Mouse (Mus musculus) thymus, postnatal 36 days (tissue): Measurements from ENCODE around the gene Mfap2.

ENCODE experiments used
- DNase-seq, 2 experiments: peaks; one replicate each; pipeline ENCODE4 v3.0.0; 2022; ENCODE audit warnings: mixed read lengths in 2 of 2

The Mfap2 gene

DNA sequence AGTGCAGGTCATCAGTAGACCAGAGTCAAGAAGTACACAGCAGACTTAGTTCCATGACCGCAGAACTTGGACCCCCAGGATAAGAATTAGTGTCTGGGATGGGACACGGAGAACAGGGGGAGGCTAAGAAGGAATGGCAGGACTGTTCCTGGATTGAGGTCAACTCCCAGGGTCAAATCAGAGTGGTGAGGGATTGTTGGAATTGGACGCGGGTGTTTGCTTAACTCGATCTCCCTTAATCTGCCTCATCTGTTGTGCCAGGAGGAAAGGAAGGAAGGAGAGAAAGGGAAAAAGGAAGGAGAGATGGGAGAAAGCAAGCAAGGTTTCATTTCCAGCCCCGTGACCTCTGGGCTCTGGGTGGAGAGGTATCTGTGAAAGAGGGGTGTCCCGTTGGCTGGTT lies at the start of gene Mfap2:
TSS of gene Mfap2 (plus strand) at position 301 of the 400 bp plus-strand sequence.
- no peak for DNase-seq

DNA sequence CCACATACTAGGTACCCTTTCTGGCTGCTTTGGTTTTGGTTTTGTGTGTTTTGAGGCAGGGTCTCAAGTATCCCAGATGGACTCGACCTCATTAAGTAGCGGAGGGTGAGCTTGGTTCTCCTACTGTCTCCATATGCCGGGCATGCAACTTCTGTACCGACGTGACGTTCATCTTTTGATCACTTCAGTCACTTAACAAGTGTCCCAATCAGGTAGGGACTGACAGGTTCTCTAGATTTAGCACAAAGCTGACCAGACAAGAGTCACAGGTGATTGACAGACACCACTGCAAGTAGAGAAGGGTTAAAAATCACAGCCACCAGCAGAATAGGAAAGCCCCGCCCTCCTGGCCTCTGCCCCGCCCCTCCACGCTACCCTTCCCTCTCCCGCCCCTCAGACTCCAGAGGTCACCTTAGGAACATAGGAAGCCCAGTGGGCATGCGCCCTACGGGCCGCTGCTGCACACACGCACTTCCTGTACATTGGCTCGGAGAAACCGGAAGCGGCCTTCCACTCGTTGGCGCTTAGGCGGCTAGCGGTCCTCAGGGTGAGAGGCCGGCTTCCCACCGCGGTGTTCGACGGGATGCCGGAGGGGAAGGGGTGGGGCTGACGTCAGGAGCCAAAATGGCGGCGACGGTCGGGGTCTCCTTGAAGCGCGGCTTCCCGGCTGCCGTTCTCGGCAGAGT lies 49.3 kb upstream of the Mfap2 start, which contains the start of gene Sdhb:
TSS of gene Sdhb (plus strand) at position 423 of the 686 bp plus-strand sequence.
- DNase-seq: peak; percentile 92 to 96

DNA sequence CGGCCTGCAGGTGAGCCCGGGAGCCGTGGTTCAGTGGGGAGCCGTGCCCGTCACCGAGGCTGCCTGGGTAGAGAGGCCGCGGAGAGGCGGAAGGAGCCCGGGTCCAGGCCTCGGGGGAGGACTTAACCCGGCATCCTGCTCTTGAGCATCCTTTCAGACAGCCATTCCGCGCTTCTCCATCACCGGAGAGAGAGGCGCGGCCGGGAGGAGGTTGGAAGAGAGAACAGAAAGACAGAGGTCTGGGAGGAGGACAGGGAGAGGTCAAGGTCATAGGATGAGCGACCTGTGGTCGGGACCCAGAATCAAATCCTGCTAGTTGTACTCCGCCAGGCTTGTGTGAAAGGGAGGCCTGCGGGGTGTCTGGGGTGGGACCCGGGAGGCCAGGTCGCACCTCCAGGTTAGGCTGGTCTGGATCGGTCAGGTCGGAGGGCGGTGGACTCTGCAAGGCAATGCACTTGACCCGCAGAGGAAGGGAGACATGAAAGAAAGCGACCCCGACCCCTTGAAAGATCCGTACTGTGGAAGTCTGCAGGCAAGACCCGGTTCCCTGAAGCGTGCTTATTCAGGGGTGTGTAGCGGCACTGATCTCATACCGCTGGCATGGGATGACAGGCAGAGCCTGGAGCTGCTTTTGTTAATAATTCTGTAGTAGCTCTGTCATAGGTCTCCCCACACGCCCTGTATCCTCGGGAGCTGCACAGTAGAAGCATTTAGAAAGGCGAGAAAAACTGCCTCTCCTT lies 48.6 kb upstream of the Mfap2 start:
- DNase-seq: no peak

- no peak for DNase-seq
Observed at GRCm38 (mm10) chr4:140962207-140962909, 47.9 kb upstream of the Mfap2 start.

DNA sequence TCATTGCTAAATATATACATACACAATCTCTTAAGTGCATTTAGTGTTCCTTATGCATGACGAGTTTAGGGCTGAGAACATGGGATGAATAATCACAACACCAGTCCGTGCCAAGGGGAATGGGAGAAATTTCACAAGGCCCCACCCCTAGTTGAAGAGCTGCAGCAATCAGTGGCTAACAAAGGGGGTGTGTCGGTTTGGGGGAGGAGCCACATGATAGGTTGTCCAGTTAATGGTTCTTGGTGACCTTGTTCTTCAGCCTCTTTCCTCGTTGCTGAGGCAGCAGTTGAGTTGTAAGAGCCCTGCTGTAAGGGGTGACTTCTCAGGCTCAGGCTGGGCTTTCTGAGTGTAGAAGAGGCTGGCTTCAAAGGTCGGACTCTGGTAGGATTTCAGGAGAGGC lies 47.3 kb upstream of the Mfap2 start:
- no peak for DNase-seq

GRCm38 (mm10) chr4:140963941-140964597 lies 46.1 kb upstream of the Mfap2 start:
- no peak for DNase-seq

DNA sequence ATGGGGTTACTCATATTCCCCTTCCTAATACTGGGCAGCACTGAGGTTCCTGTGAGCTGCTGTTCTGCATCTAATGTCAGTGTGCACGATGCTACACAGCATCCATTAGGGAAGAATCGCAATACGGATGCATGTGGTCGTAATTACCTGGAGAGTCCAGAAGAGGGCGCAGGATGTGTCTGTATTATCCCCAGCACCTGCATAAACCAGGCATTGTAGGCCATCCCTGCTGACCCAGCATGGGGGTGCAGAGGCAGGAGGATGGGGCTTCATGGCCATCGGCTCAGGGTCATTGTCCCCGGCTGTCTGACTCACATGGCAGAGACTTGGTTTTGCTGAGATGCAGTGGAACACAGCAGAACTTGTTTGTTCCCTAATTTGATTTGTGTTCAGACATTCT lies 45.6 kb upstream of the Mfap2 start:
- peak; percentile 63 to 65 for DNase-seq

DNA sequence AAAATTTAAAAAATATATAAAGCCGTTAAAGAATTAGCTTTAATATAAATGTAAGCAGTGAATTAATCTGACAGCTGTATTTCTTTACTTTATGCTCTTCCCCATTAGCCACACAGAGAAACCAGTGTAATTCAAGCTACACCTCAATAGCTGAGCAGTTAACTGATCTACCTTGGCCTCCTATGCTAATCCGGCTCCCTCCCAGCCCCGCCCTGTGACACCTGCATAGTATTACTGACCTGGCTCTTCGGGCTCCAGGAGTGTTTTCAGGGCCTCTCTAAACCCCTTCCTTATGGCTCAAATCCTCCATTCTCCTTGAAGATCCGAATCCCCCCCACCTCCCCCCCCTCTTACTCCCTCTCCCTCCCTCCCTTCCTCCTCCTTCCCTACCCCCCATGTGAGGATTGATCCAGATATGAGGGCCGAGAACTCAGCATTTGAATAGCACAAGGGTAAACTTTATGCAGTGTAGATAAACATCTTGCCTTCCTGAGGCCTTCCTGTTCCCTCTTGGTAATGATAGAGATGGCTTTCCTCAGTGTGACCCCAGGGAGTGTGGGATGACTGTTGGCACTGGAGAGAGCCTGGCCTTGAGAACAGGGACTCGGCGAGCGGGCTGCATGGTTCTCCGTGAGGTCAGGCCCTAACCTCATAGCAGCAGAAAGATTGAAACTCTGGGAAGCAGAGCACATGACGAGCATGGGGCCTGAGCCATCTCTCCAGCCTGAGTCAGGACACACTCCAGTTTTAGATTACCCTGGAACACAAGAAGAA lies 42.6 kb upstream of the Mfap2 start:
- no peak for DNase-seq

- DNase-seq: no peak
Observed at GRCm38 (mm10) chr4:140971691-140972090, 38.5 kb upstream of the Mfap2 start.

DNA sequence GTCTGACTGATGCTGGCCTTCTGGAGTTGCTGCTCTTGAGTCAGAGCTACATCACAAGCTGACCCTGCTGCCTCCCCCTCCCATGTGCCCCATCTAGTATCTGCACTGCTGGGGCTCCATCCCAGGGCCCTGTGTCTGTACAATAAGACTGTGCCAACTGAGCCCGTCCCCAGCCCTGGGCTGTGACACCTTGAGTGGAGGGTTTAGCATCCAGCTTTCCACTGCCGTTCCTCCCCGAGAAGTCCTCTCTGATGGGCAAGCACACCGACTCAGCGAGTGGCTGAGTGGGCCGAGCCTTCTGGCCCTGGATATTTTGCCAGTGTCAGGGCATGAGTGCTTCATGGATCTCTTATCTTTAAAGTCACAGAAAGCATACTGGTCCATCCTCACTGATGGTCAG lies 35.8 kb upstream of the Mfap2 start:
- DNase-seq: no peak

DNA sequence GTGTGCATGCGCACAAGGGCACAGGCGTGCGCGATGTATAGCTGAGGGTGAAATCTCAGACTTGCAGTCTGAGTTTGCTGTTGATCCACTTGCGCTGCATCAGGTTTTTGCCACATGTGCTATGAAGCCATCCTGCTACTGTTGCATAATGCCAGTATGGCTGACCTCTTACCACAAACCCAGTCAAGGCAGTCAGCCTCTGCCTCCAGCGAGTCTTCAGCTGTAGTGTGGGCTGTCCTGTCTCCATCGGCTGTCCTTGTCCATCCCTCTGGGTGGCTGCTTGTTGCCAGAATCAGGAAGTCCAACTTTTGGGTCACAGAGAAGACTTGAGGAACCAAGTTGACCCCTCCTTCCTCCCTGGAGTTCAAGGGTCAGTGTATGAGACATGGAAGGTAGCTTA lies 34.9 kb upstream of the Mfap2 start:
- DNase-seq: no peak

DNA sequence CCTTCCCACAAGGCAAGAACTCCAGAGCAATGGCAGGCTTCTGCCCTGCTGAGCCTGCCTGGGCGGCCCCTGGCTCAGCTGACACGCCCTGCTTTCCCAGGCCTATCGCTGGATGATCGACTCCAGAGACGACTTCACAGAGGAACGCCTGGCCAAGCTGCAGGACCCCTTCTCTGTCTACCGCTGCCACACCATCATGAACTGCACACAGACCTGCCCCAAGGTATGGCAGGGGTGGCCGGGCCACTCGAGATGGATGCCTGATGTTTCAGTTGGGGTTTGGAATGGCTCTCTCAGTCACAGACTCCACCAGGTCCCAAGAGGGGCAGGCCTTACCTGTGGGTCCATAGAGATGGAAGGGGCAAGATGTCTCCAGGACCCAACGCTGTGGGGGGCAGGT lies 32.9 kb upstream of the Mfap2 start:
- DNase-seq: no peak

DNA sequence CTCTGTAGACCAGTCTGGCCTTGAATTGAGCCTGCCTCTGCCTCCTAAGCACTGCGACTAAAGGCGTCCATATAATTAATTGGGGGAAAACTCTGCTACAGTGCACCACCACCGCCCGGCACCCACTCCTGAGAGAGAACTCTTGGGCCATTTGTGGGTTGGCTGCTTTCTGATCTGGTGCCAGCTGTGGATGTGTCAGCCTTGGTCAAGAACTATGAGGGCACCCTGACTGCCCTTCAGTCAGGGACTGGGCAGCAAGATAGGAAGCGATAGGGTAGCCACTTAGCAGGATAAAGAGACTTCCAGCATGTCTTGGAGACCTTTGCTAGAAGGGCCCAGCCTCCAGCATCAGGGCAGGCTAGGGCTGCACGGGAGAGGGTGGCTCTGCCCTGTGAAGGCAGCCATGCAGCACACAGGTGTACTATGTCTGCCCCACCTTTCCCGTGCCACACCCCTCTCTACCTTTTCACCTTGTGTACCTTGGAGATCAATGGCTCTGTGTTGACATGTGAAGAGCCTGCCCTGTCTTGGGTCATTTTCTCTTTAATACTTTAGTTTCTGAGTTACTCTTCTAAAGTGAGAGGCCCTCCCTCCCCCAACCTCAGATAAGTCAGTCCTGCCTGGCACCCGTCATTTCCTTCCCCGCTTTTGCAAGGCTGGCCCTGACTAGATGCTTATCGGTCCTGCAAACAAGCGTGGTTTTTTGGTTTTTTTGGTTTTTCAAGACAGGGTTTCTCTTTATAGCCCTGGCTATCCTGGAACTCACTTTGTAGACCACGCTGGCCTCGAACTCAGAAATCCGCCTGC lies 32.1 kb upstream of the Mfap2 start:
- DNase-seq: no peak

DNA sequence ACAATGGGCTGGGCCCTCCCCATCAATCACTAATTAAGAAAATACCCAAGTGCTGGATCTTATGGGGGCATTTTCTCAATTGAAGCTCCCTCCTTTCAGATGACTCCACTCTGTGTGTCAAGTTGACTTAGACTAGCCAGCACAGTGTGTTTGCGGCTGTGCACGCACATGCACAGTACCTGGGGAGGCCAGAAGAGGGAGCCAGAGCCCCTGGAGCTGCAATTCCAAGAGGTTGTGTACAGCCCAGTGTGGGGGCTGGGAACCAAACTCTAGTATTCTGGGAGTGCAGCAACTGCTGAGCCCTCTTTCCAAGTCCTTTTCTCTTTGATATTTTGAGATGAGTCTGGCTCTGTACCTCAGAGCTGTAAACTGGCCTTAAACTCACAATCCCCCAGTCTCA lies 28.6 kb upstream of the Mfap2 start:
- peak in 1 of 2 experiments; percentile 41 for DNase-seq

DNA sequence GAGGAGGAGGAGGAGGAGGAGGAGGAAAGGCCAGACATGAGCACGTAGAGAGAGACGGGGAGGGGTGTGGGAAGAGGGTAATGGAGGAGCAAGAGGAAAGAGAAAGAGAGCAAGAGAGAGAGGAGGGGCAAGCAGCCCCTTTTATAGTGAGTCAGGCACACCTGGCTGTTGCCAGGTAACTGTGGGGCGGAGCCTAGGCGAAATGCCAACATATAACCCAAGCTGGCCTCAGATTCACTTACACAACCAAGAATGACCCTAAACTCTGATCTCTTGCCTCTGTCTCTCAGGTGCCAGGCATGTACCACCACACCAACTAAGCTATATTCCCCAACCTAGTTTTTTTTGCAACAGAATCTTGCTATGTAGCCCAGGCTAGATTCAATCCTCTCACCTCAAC lies 27.4 kb upstream of the Mfap2 start:
- DNase-seq: no peak

DNA sequence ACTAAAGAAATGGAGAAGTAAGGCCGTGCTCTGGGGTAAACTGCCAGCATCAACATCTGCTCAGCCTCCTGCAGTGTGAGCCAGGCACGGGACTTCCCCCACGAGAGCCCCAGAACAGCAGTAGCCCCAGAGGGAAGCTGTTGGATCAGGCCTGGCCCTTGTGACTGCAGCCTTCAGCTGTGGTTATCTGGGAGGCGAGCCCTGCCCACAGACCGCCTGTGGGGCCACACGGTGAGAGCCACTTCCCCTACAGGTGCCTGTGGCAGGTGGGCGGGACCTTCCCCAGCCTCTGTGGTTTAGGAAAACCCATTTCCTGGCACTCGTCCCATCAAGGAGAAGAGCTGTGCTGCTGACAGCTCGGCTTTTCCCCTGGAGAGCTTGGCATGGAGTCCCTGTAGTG lies 26.8 kb upstream of the Mfap2 start:
- peak; percentile 68 to 76 for DNase-seq

GRCm38 (mm10) chr4:140984544-140984943 lies 25.7 kb upstream of the Mfap2 start:
- no peak for DNase-seq

GRCm38 (mm10) chr4:140986024-140986710 lies 24.1 kb upstream of the Mfap2 start:
- DNase-seq: no peak

DNA sequence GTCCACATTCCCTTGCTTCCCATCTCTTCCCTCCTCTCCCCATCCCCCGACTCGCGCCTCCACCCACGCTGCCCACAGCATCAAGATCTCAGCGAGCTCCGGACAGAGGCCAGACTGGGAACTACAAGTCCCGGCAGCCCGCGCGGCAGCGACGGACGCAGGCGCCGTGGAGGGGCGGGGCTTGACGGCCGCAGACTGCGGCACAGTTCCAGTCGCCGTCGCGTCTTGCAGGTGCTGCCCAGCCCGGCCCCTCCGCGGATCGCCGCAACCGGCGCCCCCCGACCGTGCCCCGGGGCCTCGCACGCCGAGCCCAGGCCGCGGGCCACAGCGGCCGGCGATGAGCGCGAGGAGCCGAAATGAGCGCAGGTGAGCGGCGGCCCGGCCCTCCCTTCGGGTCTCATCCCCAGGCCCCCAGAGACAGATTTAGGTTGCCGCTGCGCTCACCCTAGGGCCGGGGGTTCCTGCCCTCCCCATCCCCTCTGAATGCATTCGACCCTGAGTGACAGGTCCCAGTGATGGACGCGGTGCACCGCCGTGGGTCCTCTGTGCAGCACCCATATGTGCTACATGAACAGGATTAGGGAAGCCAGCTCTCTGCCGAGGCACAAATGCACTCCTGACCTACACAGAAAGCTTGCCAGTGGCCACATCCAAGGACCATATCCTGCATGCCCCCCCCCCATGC lies 23.4 kb upstream of the Mfap2 start, which contains the start of gene Atp13a2:
TSS of gene Atp13a2 (plus strand) at position 163 of the 685 bp plus-strand sequence.
- peak; percentile 90 for DNase-seq

- DNase-seq: no peak
Observed at GRCm38 (mm10) chr4:140987476-140987875, 22.7 kb upstream of the Mfap2 start.
